Mouse (Mus musculus) cerebellum, adult 11-12 months (tissue): ENCODE data around the gene Frrs1l.

Source experiments
- DNase-seq: peaks from one replicate; pipeline ENCODE4 v3.0.0; 2022

The Frrs1l gene

GRCm38 (mm10) chr4:56912382-56913001 lies 77.7 kb downstream of the Frrs1l start:
- DNase-seq: no peak

- no peak for DNase-seq
These were observed 80.6 kb downstream of the Frrs1l start for GRCm38 (mm10) chr4:56909568-56909967.

- DNase-seq: no peak
These were observed 82.5 kb downstream of the Frrs1l start for GRCm38 (mm10) chr4:56907671-56908070.
